Mouse (Mus musculus): Measurements from ENCODE around the gene Tnf. TPM values are rescaled to one million over a fixed set of nuclear protein-coding genes. Genes with fewer than 3 reads are reported as not detected.
A peak's percentile ranks its signal among the peaks of the same experiment; 100 is the strongest.

Tnf gene
- polyA plus RNA-seq, 1 experiment = 0.05 TPM

- H3K4me2 ChIP-seq (ENCODE audit: low read depth) = no peak overlapping the region
- H3K4me3 ChIP-seq = no peak overlapping the region
- no peak overlapping the region for H3ac ChIP-seq (ENCODE audit: control insufficient read depth, insufficient read length)
- TF ChIP-seq TCF12 (IDR thresholded peaks at IDR 0.05; ENCODE audit: insufficient read depth, poor library complexity, severe bottlenecking) (no peak), CEBPB (IDR thresholded peaks at IDR 0.05; ENCODE audit: insufficient read depth, poor library complexity, severe bottlenecking) (no peak), MYOD1 (IDR thresholded peaks at IDR 0.05; ENCODE audit: control insufficient read depth in 1 of 3, insufficient read length in 2 of 3, low read depth in 2 of 3) (no peak)
- no peaks in the 10 kb centered on the region for H3K36me3 ChIP-seq (ENCODE audit: control insufficient read depth, insufficient read depth)
- H3K79me2 ChIP-seq (ENCODE audit: control insufficient read depth, insufficient read depth) = no peaks in the 10 kb centered on the region
- H3K27me3 ChIP-seq (ENCODE audit: control insufficient read depth, insufficient read depth, insufficient read length) = no peaks in the 10 kb centered on the region
These were observed 4.7 kb downstream of the Tnf start for GRCm38 (mm10) chr17:35197126-35197525.

- Histone ChIP-seq H3ac (ENCODE audit: control insufficient read depth, insufficient read length) (peak overlapping the region; percentile 45), H3K36me3 (ENCODE audit: control insufficient read depth, insufficient read depth) (no peaks in the 10 kb centered on the region), H3K79me2 (ENCODE audit: control insufficient read depth, insufficient read depth) (no peaks in the 10 kb centered on the region), H3K27me3 (ENCODE audit: control insufficient read depth, insufficient read depth, insufficient read length) (no peaks in the 10 kb centered on the region), H3K4me2 (ENCODE audit: low read depth) (peak overlapping the region; percentile 87), H3K4me3 (peak overlapping the region; percentile 16)
- TF ChIP-seq MYOD1 (IDR thresholded peaks at IDR 0.05; ENCODE audit: control insufficient read depth in 1 of 3, insufficient read length in 2 of 3, low read depth in 2 of 3) = peak in 2 of 3 experiments; percentile 34 to 48
- TF ChIP-seq MYOG (IDR thresholded peaks at IDR 0.05; ENCODE audit: control insufficient read depth in 1 of 3, insufficient read depth in 1 of 3, insufficient read length in 2 of 3, low read depth in 2 of 3) = peak in 1 of 3 experiments; percentile 19
- no peak for TF ChIP-seq REST (IDR thresholded peaks at IDR 0.05; ENCODE audit: insufficient read depth, insufficient read length)
- no peak for TF ChIP-seq TCF3 (IDR thresholded peaks at IDR 0.05; ENCODE audit: insufficient read length, low read depth)
- no peak for TF ChIP-seq POLR2A (IDR thresholded peaks at IDR 0.05; ENCODE audit: insufficient read length, low read depth)
These were observed 5.5 kb downstream of the Tnf start for GRCm38 (mm10) chr17:35196321-35196641.

- no peaks in the 10 kb centered on the region for H3K36me3 ChIP-seq (ENCODE audit: control insufficient read depth, insufficient read depth)
- peak overlapping the region; percentile 16 for H3K4me3 ChIP-seq
- peak overlapping the region; percentile 45 for H3ac ChIP-seq (ENCODE audit: control insufficient read depth, insufficient read length)
- H3K27me3 ChIP-seq (ENCODE audit: control insufficient read depth, insufficient read depth, insufficient read length) = no peaks in the 10 kb centered on the region
- no peak for TF ChIP-seq REST (IDR thresholded peaks at IDR 0.05; ENCODE audit: insufficient read depth, insufficient read length)
- peak in 1 of 3 experiments; percentile 16 for TF ChIP-seq MYOD1 (IDR thresholded peaks at IDR 0.05; ENCODE audit: control insufficient read depth in 1 of 3, insufficient read length in 2 of 3, low read depth in 2 of 3)
- TF ChIP-seq TCF12 (IDR thresholded peaks at IDR 0.05; ENCODE audit: insufficient read depth, poor library complexity, severe bottlenecking) = no peak
- peak in 2 of 3 experiments; percentile 8 to 34 for TF ChIP-seq MYOG (IDR thresholded peaks at IDR 0.05; ENCODE audit: control insufficient read depth in 1 of 3, insufficient read depth in 1 of 3, insufficient read length in 2 of 3, low read depth in 2 of 3)
- H3K79me2 ChIP-seq (ENCODE audit: control insufficient read depth, insufficient read depth) = no peaks in the 10 kb centered on the region
- H3K4me2 ChIP-seq (ENCODE audit: low read depth) = peak overlapping the region; percentile 87
These were observed 6.0 kb downstream of the Tnf start for GRCm38 (mm10) chr17:35195631-35196320.

- peak overlapping the region; percentile 16 for H3K4me3 ChIP-seq
- peak overlapping the region; percentile 87 for H3K4me2 ChIP-seq (ENCODE audit: low read depth)
- TF ChIP-seq TCF3 (IDR thresholded peaks at IDR 0.05; ENCODE audit: insufficient read length, low read depth) = no peak
- no peak for TF ChIP-seq MAX (IDR thresholded peaks at IDR 0.05; ENCODE audit: low read depth)
- TF ChIP-seq TCF12 (IDR thresholded peaks at IDR 0.05; ENCODE audit: insufficient read depth, poor library complexity, severe bottlenecking) = no peak
- no peak for TF ChIP-seq SRF (IDR thresholded peaks at IDR 0.05; ENCODE audit: control insufficient read depth, insufficient read length, low read depth)
- peak overlapping the region; percentile 45 for H3ac ChIP-seq (ENCODE audit: control insufficient read depth, insufficient read length)
- H3K36me3 ChIP-seq (ENCODE audit: control insufficient read depth, insufficient read depth) = no peaks in the 10 kb centered on the region
- H3K27me3 ChIP-seq (ENCODE audit: control insufficient read depth, insufficient read depth, insufficient read length) = no peaks in the 10 kb centered on the region
- no peaks in the 10 kb centered on the region for H3K79me2 ChIP-seq (ENCODE audit: control insufficient read depth, insufficient read depth)
These were observed 6.8 kb downstream of the Tnf start for GRCm38 (mm10) chr17:35194844-35195630.

- H3K4me3 ChIP-seq = peak within 1 kb of the TSS; percentile 16
- peak within 1 kb of the TSS; percentile 87 for H3K4me2 ChIP-seq (ENCODE audit: low read depth)
- H3K27me3 ChIP-seq (ENCODE audit: control insufficient read depth, insufficient read depth, insufficient read length) = no peaks in the 10 kb centered on the region
- no peak for TF ChIP-seq REST (IDR thresholded peaks at IDR 0.05; ENCODE audit: insufficient read depth, insufficient read length)
- TF ChIP-seq POLR2A (IDR thresholded peaks at IDR 0.05; ENCODE audit: insufficient read length, low read depth) = no peak
- TF ChIP-seq TCF3 (IDR thresholded peaks at IDR 0.05; ENCODE audit: insufficient read length, low read depth) = no peak
- H3ac ChIP-seq (ENCODE audit: control insufficient read depth, insufficient read length) = no peak within 1 kb of the TSS
- H3K79me2 ChIP-seq (ENCODE audit: control insufficient read depth, insufficient read depth) = no peaks in the 10 kb centered on the region
- H3K36me3 ChIP-seq (ENCODE audit: control insufficient read depth, insufficient read depth) = no peaks in the 10 kb centered on the region
These were observed 7.6 kb downstream of the Tnf start, which contains the start of gene Ltb for GRCm38 (mm10) chr17:35193881-35194843. Ltb (plus strand) TSS chr17:35194439.

All from myocyte (in vitro differentiated cells).